Mouse (Mus musculus): Measurements from ENCODE around the gene Csnk1e.

- TF ChIP-seq CTCF (IDR thresholded peaks at IDR 0.05; ENCODE audit: low read depth, low read length): no peak
- no peak for TF ChIP-seq EP300 (IDR thresholded peaks at IDR 0.05; ENCODE audit: insufficient read depth, low read depth, low read length)
Observed at GRCm38 (mm10) chr15:79402836-79403762, 52.3 kb downstream of the Csnk1e start, which contains the start of gene Tmem184b.
